Mouse (Mus musculus) bone marrow, adult 2 months (tissue): ENCODE results near the gene Ms4a4a.

ENCODE experiments used
- CTCF ChIP-seq: fragments of 200-500 bp; IDR thresholded peaks from 2 replicates; pipeline ENCODE4 v1.5.1; 2011; ENCODE audit warnings: low read length, control low read depth; ENCODE audit not compliant: control insufficient read depth, insufficient read depth
- POLR2A ChIP-seq: fragments of 200-500 bp; IDR thresholded peaks from 2 replicates; pipeline ENCODE4 v1.6.1; 2011; ENCODE audit warnings: low read depth, mild to moderate bottlenecking, control low read depth, low read length, borderline replicate concordance; ENCODE audit not compliant: control insufficient read depth

DNA sequence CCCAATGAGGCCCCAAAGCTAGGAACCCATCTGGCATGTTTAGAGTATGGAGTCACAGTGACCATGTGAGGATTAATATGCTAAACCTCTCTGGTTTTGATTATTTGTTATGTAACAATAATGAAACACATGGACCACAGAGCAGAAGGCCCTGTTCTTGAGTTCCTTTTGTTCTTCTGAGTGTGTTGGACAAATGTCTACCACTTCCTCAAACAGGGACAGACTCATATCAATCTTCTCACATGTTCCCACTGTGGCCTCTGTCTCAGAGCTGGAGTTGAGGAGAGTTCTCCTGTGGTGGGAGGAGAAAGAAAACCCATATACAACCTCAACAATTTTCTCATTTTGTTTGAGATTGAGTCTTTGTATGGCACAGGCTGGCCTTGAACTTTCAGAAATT, 32.2 kb upstream of the Ms4a4a start:
- TF ChIP-seq CTCF: no peak
- no peak for TF ChIP-seq POLR2A
